Mouse (Mus musculus): ENCODE results near the gene Aldh1b1.

Gene Aldh1b1

DNA sequence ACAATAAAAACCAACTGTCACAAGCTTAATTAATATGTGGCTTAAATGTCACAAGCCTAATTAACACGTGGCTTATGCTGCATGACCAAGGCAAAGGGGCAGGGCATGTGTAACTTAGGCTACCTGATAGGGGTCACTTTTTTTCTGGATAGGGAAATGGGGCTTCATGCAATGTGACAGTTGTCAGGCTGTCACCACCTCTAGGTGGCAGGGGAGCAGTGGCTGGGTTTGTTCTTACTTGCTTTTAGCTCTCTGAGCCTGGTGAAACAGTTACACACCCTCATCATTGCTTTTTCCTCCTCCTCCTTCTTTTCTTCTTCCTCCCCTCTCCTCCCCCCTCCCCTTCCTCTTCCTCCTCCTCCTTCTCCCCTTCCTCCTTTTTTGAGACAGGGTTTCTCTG, 15.2 kb upstream of the Aldh1b1 start:
- no peak for DNase-seq (ENCODE audit: low spot score in 2 of 2)

DNA sequence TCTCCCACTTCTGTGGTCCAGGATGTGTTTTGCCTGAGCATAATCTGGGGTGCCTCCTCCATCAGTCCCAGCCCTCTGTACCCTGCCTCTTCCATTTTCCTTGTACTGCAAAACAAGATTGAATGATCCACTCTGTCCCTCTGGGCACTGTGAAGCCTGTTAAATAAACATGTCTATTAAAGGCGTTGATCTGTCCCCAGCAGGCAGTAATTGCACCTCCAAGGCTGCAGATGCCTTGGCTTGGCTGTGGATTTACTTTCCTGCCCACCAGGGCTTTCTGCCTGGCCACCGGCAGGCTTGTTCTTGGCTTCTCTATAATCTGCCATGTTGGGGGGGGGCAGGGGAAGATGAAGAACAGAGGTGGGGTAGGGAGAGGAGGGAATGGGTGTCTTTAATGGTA, 12.9 kb upstream of the Aldh1b1 start:
- no peak for DNase-seq (ENCODE audit: low spot score in 2 of 2)

DNA sequence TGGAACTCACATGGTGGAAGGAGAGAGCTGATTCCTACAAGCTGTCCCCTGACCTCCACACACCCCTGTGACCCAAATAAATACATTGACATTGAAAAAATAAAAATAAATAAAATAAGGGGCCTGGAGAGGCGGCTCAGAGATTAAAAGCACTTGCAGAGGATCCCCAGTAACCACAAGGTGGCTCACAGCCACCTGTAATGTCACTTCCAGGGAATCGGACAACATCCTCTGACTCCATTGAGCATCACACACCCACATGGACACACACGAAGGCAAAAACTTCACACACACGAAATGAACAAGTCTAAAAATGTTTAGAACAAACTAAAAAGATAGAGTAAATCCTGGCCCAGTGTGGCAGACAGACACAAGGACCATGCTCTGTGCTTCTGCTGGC, 12.1 kb upstream of the Aldh1b1 start:
- no peak for DNase-seq (ENCODE audit: low spot score in 2 of 2)

DNA sequence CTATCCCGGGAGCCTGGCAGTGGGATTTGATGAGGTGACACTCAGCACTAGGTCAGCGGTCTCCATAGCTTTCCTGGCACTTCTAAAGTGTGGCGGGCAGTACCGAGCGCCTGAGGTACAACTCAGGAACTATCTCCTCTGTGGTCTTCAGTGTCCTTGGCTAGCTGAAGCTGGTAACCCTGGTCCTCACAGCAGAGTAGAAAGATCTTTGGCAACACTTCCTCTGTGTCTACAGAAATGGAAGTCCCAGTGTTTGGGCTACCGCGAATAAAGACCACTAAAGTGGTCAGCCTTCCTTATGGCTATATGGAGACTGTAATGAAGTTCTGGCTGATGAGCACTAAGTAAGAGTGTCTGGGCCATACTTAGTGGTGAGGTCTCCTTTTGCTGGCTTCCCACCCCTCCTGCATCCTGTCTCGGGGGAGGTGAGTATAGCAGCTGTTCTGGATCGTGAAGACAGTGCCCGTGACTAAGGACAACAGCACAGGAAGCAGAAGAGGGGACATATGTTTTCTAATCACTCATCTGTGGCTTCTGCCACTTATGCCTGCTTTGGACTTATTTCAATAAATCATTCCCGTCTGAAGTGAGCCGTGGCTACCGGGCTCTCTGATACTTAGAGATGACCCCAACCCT, 10.3 kb upstream of the Aldh1b1 start:
- DNase-seq (ENCODE audit: low spot score in 2 of 2): no peak

DNA sequence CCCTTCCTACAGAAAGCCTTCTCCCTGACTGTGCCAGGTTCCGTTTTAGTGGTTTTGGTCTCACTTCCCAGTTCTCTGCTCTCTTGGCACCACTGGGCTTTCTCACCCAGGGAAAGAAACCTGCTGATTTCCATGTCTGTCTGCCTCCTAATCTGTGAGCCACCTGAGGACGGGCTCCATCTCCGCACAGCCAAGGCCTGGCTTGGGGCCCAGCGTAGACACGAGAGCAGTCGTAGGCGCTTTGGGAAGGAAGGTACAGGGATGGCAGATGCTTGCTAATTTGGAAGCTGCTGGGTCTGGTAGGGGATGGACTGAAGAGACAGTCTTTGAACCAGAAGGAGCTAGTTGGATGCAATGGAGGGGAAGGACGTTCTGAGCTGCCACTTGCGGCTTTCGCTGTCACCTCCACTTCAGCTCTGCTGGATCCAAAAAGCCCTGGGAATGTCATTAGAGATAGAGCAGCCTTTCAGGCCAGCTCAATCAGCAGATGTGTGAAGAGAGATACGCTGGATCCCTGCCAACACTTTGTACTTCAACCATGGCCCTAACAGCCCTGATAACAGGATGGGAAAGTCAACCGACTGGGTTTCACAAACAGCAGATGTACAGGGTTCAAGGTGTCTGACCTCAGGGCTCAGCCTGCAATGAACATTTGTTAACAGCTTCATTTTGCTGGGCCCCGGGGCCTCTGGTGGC, 9.4 kb upstream of the Aldh1b1 start:
- DNase-seq (ENCODE audit: low spot score in 2 of 2): no peak

DNA sequence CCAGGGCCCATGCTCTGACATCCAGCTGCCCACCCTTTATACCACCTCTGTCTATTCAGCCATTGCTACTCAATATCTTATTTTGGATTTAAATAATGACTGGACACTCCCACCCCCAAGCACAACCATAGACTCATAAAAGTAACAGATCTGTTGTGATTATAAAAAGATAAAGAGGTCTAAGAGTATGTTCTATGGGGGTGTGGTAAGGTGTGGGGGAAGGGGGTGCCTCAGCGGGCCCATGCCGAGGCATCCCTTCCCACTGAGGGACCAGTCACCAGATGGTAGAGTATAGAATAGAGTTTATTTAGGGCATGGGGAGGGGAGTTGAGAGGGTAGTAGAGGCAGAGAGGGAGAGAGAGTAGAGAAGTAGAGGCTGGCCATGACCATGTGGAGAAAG, 8.8 kb upstream of the Aldh1b1 start:
- no peak for DNase-seq (ENCODE audit: low spot score in 2 of 2)

DNA sequence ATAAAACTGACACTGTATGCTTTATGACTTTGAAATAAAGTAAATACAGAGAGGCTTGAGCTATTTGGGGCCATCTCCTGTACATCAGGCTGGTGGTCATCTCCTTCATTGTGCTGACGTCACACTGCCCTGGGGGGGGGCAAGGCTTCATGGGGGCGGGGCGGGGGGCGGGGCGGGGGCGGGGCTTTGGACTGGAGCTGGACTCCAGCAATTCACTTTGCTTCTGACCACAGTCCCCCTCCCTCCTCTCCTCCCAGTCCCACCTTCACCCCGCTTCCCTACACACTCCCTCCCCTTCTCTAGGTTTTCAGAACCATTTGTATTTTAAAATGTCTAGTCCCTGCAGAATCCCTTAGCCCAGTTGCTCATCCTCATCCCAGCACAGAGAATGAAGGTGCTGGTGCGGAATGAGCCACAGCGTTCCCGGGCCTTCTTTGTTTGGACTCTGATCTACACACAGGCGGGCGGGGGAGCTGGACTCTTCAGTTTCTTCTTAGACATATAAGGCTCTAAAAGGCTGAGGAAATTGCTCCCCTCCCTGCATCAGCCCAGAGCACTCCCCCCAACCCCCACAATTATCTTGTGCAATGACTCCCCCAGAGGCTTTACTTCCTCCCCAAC, 3.5 kb upstream of the Aldh1b1 start:
- no peak for DNase-seq (ENCODE audit: low spot score in 2 of 2)

DNA sequence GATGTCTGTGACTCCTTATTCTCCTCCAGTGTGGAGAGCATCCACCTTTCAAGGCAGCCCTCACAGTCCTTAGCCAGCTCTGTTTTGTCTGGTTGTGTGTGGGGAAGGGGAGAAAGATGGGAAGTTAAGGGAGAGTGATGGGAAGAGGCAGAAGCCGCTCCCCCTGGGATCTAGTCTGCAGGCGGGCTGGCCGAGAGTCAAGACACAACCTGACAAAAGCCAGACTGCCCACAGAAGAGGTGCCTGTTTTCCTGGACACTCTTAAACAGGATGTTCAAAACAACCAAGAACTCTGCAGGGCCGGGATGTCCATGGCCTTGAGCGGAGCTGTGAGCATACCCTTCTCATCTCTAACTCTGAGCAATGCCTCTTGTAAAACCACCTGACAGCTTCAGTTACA, 2.1 kb upstream of the Aldh1b1 start:
- no peak for DNase-seq (ENCODE audit: low spot score in 2 of 2)

DNA sequence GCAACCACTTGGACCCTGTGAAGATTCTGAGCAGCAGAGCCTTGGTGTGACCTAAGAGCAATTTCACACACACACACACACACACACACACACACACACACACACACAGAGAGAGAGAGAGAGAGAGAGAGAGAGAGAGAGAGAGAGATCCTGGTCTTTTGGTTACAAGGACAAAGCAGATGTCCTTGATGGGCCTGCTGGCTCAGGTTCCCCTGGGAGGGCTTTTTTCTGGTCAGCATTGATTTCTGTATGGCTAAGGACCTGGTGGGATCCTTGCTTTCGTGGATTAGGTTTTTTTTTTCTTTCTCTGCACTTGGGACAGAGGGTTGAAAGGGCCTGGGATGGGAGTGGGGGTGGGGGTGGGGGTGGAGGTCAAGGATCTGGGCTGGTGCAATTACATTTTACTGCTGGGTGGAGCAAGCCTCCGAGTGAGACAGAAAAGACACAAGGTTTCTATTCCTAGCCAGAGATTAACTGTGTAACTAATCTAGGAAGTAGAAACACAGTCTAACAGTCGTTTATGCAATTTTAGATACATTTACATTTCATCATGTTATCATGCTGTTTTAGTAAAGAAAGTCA, 1.2 kb downstream of the Aldh1b1 start:
- no peak for DNase-seq (ENCODE audit: low spot score in 2 of 2)

DNA sequence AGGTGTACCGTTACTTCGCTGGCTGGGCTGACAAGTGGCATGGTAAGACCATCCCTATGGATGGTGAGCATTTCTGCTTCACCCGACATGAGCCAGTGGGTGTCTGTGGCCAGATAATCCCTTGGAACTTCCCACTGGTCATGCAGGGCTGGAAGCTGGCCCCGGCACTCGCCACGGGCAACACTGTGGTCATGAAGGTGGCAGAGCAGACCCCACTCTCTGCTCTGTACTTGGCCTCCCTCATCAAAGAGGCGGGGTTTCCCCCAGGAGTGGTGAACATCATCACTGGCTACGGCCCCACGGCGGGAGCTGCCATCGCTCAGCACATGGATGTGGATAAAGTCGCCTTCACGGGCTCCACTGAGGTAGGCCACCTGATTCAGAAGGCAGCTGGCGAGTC, 4.1 kb downstream of the Aldh1b1 start:
- no peak for DNase-seq (ENCODE audit: low spot score in 2 of 2)

DNA sequence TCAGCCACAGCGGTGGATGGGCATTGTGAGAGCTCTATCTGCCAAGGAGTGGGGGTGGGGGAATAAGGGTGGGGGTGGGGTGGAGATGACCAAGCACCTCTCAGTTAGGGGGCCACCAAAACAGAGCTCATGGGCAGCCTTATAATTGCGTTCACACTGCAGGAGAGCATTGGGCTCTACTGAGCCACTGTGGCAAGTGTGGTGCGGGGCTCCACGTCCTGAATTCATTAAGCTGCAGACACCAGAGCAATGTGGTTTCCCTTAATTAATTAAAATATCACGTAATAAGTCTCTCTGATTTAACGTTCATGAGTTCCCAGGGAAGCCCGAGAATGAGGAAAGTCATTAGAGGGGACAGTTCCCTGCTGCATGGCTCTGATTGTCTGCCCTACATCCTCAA, 9.2 kb downstream of the Aldh1b1 start:
- DNase-seq (ENCODE audit: low spot score in 2 of 2): no peak

DNA sequence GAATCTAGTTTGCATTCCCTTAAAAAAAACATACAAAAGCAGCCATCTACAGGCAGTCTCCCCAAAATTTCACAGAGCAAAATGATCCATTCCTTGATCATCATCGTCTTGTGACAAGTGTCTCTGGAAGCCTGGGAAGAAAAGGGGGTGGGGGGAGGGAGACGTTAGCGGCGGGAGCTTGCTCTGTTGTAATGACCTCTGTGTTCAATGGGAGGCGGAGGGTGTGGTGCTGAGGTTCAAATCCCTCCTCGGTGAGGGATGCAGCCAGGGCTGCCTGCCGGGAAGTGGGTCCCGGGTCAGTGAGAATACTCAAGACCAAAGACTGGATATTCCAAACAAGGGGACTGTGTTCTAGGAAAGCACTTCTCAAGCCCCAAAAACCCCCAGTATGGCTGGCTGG, 12.4 kb downstream of the Aldh1b1 start:
- no peak for DNase-seq (ENCODE audit: low spot score in 2 of 2)

DNA sequence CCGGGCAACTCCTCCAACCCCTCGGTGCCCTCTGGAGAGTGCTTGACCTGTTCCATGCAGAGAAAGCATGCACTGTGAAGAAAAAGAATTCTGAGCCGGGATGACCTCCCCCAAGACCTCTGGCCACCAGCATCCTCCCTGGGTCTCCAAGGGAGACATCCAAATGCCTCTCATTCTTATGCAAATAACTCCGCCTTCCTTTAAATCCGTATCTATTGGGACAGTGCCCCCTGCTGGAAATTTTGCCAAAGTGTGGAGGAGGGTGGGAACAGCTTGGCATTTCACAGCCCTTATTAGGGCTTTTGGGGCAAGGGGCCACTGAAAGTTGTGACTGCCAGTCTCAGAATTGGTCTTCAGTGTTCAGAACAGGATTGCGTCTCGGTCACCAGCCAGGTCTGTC, 16.7 kb downstream of the Aldh1b1 start:
- peak; percentile 10 to 49 for DNase-seq (ENCODE audit: low spot score in 2 of 2)

DNA sequence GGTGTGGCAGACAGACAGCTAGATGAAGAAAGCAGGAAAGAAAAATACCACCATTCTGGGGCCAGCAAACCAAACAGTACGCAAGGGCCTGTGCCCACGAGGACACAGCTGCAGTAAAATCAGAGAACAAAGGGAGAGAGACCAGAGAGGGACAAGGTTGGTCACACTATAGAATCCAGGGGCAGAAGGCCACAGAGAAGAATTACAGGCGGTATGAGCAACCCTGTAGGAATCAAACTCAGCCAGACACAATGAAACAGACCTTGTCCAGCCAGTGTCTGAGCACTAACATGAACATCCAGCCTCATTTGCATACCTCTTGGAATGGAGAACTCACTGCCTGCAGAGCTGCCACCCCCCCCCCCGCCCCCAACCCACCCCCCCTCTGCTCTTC, 20.0 kb downstream of the Aldh1b1 start:
- no peak for DNase-seq (ENCODE audit: low spot score in 2 of 2)

DNA sequence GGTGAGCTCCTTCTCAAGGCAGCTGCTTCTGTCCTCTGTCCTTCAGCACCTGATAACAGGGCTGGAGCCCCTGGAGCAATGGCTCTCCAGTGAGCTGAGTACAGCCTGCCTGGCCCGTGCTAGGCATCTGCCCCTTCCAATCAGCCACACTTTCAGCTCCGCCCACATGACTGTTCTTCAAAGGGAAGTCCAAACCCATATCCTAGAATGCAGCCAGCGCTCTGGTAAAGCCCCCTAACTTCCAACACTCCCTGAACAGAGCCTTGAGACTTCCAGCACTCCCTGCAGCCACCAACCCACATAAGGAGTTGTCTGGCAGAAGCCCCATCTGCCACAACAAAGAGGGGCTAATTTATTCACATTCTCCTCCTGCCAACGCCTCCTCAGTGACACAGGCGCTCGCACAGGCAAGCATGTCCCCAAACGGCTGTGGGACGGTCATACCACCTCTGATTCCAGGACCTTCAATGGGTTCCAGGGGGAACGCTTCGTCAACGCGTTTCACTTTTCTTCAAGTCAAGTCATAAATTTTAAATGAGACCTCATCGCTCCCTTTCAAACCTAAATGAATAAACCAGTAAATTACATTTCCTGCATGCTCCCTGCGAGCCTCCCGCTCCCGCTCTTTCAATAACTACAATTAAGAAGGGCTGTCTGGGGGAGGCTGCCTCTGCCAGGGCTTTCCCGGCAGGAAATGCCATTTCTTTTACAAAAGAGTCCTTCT, 20.5 kb downstream of the Aldh1b1 start:
- DNase-seq (ENCODE audit: low spot score in 2 of 2): no peak

DNA sequence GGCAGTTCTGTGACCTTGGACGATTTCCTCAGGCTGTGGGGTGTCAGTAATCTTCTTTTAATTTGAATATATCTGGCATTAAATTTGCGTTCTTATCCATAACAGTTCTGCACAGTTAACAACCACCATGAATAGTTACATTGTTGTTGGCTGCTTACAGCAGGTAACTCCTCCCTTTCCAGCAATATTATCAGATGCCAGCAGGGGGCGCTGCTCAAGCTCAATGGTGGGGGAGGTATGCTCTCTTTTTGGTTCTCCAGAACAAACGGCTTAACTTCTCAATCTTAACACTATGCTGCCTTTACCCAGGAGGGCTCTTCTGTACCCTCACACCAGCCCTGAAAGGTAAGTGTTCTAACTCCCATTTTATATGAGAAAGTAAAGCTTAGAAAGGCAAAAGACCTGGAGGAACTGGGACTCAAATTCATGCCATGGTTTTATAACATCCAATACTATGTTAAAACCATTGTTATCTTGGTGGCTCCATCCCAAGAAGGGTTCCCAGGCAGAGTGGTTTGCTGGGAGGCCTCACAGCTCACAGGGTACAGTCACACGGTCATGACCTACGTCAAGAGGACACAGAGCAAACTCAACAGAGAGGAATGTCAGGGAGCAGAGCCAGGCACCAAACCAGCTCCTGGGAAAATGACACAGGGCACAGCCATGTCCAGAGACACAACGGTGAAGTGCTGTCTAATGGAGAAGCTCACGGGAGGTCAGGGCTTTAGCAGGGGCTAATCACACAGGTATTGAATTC, 21.4 kb downstream of the Aldh1b1 start:
- peak; percentile 39 to 72 for DNase-seq (ENCODE audit: low spot score in 2 of 2)

DNA sequence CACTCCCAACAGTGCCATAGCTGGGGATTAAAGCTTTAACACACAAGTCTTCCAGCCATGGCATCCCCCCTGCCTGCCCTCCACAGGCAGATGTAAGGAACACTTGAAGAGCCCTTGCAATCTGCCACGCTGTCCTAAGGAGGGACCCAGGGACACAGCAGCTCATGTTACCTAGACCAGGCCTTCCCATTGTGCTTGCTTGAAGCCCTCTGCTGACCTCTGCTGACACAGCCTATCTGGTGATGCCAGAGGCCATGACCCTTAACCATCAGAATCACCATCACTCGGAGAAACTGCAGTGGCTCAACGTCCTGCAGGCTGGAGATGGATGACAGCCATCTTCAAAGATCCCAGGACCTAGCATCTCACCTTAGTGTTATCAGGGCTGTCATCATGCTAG, 23.2 kb downstream of the Aldh1b1 start:
- no peak for DNase-seq (ENCODE audit: low spot score in 2 of 2)

DNA sequence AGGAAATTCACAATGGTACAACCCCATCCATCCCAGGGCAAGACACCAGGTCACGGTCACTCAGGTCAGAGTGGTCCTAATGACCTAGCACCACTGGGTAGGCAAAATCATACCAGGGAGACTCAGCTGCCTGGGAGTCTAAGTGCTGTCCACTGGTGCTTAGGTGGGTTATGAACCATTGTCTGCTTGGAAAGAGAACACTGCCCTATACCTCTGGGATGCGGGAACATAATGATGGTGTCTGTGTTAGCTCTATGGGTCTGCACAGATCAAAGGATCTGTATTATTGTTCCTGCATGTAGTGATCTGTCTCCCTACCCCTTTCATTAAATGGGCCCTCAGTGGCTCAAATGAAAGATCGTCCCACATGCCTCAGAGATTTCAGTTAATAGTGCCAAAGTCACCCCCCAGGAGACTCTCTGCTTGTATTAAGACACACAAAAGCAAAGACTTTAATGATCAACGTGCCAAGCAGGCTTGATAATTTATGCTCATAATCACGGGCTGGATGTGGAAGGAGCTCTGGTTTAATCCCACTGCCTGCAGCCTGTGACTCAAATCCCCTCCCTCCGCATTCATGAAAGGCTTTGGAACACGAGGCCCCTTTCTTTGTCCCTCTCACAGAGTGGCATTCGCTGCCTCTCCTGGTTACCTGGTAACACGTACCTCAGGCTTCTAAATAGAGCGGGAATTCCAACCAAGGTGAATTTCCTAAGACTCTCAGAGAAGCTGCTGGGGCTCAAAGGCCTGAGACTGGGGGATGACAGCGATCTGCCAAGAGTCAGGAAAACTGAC, 24.2 kb downstream of the Aldh1b1 start:
- no peak for DNase-seq (ENCODE audit: low spot score in 2 of 2)

DNA sequence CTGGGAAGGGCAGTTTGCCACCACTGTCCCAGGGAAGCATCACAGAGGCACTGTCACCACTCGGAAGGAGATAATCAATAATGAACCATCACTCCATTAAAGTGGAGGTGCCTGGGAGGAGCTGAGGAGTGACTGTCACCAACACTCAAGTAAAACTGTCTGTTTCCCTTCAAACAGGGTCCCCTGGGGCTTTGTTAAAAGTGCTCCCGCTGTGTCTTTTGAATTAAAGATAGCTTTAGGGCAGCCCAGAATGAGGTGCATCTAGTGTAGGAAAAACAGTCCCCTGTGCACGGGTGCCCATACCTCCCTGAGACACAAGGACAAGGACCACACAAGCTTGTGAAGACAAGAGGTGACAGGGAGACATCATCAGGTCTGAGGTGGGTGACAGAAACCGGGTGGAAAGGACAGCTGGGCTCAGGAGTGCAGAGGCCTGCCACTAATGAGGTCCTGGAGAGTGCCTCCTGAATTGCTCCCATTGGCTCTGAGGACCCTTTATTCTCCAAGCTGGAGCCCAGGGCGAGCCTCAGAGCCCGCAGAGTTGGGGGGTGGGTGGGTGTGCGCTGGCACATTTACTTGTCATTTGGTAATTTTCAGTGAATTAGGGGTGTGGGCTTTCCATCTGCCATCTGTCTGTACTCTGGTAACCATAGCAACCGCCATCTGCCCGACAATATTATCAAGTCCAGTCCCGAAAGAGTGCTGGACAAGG, 25.4 kb downstream of the Aldh1b1 start:
- DNase-seq (ENCODE audit: low spot score in 2 of 2): no peak

Measured in thymus, postnatal 10 days (tissue).